Mouse (Mus musculus): Measurements from ENCODE around the gene Bpifb2.

The Bpifb2 gene

DNA sequence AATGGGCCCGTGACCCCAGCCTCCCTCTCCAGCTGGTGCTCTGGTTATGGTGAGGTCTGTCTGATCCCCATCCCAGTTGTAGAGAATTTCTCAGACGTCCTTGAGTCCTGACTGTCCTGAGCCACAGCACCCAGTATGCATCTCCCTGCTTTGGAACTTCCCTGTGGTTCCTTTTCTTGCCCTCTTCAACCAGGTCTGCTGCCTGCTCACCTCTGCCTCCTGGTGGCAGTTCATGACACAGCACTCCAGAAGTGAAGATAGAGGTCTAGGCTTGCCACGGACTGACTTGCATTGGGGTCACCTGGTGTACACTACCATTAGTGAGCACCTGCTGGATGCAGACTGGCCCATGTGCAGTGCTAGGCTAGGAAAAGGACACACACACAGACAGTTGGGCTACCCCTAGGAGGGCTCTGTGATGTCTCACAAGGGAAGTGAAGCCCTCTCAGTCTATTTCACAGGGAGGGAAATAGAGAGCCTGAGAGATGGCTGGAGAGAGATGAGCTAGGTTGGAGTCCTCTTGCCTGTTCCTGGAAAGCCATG is 55.1 kb downstream of the Bpifb2 start:
- intact Hi-C loops (cut with DNase I): loop anchor here (2.0 kb wide), 1 partner anchor 123 kb away; no protein-coding TSS in a partner anchor

DNA sequence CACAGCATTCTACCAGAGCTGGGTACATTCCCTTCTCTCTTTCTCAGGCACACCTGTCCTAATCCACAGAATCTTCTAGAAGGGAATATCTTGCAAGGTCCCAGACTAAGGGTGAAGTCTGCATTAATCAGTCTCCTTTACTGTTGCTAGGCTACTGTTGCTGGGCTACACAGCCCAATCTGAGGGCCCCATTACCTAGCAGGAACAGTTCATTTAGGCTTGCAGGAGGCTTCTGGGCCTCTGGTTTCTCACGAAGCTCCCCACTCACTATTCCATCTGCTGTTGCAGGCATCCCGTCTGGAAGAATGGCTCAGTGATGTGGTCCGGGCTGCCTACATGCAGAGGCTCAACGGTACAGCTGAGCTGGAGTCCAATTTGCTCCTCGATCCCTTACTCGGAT is 56.3 kb downstream of the Bpifb2 start:
- intact Hi-C loops (cut with DNase I): loop anchor here (2.0 kb wide), 1 partner anchor 124 kb away; no protein-coding TSS in a partner anchor

DNA sequence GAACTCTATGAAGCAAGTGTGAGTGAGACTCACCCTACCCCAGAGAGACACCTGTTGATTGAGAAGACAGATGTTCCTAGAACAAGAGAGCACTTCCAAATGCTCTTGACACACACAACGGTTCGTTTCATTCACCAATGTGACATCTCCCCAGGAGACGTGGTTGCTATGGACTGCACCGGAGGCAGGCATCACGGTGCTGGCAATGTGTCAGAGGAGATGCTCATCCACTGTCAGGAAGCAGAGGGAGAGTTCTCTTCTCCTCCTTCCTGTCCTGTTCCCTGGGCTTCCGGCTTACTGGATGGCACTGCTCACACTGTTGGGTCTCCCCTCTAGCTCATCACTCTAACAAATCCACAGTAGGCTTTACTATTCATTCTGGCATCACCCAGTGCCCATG is 58.5 kb downstream of the Bpifb2 start:
- intact Hi-C loops (cut with DNase I): no loop called here

DNA sequence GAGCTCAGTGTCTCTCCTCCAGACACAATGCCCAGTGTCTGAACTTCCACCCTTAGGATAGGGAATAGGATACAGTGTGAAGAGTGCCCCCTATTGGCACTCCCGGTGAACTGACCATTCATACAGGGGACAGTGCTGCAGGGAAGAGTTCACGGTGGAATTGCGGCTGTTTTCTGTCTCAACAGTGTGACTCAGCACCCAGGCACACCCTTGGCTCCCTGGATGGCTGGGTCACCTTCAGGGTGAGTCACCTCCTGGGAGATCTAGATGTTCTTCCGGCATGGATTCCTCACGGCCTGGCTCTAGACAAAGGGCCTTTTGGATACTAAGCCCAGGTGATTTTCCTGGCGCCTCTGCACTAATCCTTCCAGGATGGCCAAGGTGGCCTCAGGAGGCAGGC is 60.5 kb downstream of the Bpifb2 start:
- intact Hi-C loops (cut with DNase I): no loop called here

DNA sequence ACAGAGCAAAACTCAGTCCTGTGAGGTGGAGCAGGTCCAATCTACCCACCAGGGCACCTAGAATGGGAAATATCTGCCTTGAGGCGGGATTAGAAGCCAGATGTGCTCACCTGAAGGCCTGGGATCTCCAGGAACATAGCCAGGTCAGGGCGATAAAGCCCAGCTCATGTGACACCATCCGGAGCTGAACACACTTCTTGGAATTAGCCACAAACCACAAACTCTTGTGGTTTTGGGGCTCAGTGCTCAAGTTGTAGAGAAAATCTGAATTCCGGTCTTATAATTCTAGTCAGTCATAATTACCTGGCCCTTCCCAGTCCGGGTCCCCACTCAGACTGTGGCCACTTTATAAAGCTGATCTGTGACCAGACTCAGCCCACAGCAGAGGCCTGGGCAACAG is 63.0 kb downstream of the Bpifb2 start, which contains the start of gene Bpifb4:
TSS of gene Bpifb4 (plus strand) at position 370 of the 400 bp plus-strand sequence.
- intact Hi-C loops (cut with DNase I): no loop called here

DNA sequence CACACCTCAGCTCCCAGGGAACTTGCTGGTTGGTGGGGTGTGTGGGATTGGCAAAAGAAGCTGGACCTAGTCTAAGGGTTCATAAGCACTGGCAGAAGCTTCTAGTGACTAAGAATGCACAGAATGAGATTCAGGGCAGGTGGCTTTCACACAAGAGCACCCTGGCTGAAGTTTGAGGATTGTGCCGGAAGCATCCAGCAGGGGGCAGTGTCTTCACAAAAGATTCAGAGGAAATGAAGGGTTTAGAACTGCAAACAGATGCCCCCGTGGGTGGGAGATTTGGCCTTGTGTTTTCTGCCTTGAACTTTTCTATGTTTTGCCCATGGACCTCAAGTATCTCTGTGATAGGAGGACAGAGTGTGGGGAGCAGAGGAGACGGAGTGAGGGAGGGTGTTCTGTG is 68.7 kb downstream of the Bpifb2 start:
- intact Hi-C loops (cut with DNase I): no loop called here

DNA sequence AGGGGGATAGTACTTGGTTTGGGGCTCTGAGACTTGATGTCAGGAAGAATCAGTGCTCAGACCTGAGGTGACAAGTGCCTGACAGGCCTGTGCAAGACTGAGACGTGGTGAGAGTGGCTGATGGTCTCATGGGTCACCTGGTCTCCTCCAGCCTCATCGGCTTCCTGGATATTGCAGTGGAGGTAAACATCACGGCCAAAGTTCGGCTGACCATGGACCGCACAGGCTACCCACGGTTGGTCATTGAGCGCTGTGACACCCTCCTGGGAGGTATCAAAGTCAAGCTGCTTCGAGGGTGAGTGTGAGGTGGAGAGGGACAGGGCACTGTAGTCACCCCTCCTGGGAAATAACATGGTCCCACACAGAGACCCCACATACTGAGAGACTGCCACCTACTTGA is 69.7 kb downstream of the Bpifb2 start:
- intact Hi-C loops (cut with DNase I): no loop called here

Measured in adrenal gland (tissue).